Mouse (Mus musculus) testis, adult 2 months (tissue): ENCODE data around the gene Stx5a. TPM values are rescaled to one million over a fixed set of nuclear protein-coding genes. Genes with fewer than 3 reads are reported as not detected.

ENCODE experiments used
- H3K27ac ChIP-seq: fragments of 200-500 bp; 2 replicates; pipeline ENCODE4 v1.5.1; 2012; ENCODE audit warnings: low read depth, low read length; ENCODE audit not compliant: control insufficient read depth, insufficient read depth
- H3K27me3 ChIP-seq: fragments of 200-500 bp; 2 replicates; pipeline ENCODE4 v1.6.1; 2012; ENCODE audit warnings: mild to moderate bottlenecking, low read length, moderate library complexity; ENCODE audit not compliant: control insufficient read depth, insufficient read depth
- H3K36me3 ChIP-seq: fragments of 200-500 bp; 2 replicates; pipeline ENCODE4 v1.6.1; 2012; ENCODE audit warnings: mild to moderate bottlenecking, low read length; ENCODE audit not compliant: control insufficient read depth, insufficient read depth
- H3K4me1 ChIP-seq: fragments of 200-500 bp; 2 replicates; pipeline ENCODE4 v1.6.1; 2012; ENCODE audit warnings: low read length; ENCODE audit not compliant: control insufficient read depth, insufficient read depth
- H3K4me3 ChIP-seq: fragments of 200-500 bp; 2 replicates; pipeline ENCODE4 v1.5.1; 2012; ENCODE audit warnings: low read depth, mild to moderate bottlenecking, low read length, moderate library complexity, mixed read lengths; ENCODE audit not compliant: control insufficient read depth
- CTCF ChIP-seq: fragments of 200-500 bp; IDR thresholded peaks from 2 replicates; pipeline ENCODE4 v1.5.1; 2012; ENCODE audit warnings: low read depth, mild to moderate bottlenecking, inconsistent platforms, low read length, moderate library complexity; ENCODE audit not compliant: control insufficient read depth, insufficient read depth, insufficient replicate concordance
- POLR2A ChIP-seq: fragments of 200-500 bp; IDR thresholded peaks from 2 replicates; pipeline ENCODE4 v1.6.1; 2012; ENCODE audit warnings: low read depth, mild to moderate bottlenecking, inconsistent platforms, low read length, moderate library complexity; ENCODE audit not compliant: control insufficient read depth
- polyA plus RNA-seq: library from polyadenylated mRNA; depleted of rRNA; stranded (reverse); fragments of >200 nt; gene quantifications from 2 replicates; pipeline ENCODE4 v1.2.3, GENCODE M21; 2012

Gene Stx5a
- polyA plus RNA-seq, 1 experiment = 61.5 TPM

GRCm38 (mm10) chr19:8705026-8705708 is 36.0 kb upstream of the Stx5a start:
- Histone ChIP-seq H3K36me3 (peaks cover 2% of the 10 kb centered on the region), H3K27me3 (no peaks in the 10 kb centered on the region), H3K27ac (no peak overlapping the region; the same call in 1 of the 2 replicates), H3K4me3 (no peak overlapping the region), H3K4me1 (no peaks in the 10 kb centered on the region)
- TF ChIP-seq POLR2A (no peak), CTCF (no peak)

GRCm38 (mm10) chr19:8706132-8706667 is 35.0 kb upstream of the Stx5a start:
- peaks cover 3% of the 10 kb centered on the region for H3K36me3 ChIP-seq
- H3K27me3 ChIP-seq = no peaks in the 10 kb centered on the region
- H3K4me1 ChIP-seq = no peaks in the 10 kb centered on the region
- no peak overlapping the region for H3K4me3 ChIP-seq
- no peak overlapping the region for H3K27ac ChIP-seq
- TF ChIP-seq CTCF (no peak), POLR2A (no peak)

- TF ChIP-seq POLR2A (no peak), CTCF (no peak)
- H3K4me3 ChIP-seq = no peak overlapping the region
- H3K4me1 ChIP-seq = no peaks in the 10 kb centered on the region
- no peaks in the 10 kb centered on the region for H3K27me3 ChIP-seq
- H3K36me3 ChIP-seq = peaks cover 3% of the 10 kb centered on the region
- no peak overlapping the region for H3K27ac ChIP-seq
Observed at GRCm38 (mm10) chr19:8706930-8707329, 34.3 kb upstream of the Stx5a start.

GRCm38 (mm10) chr19:8708954-8709353 is 32.3 kb upstream of the Stx5a start:
- Histone ChIP-seq H3K36me3 (peaks cover 3% of the 10 kb centered on the region), H3K27ac (no peak overlapping the region), H3K4me1 (peaks cover 9% of the 10 kb centered on the region), H3K4me3 (no peak overlapping the region), H3K27me3 (no peaks in the 10 kb centered on the region)
- TF ChIP-seq CTCF (no peak), POLR2A (no peak)

GRCm38 (mm10) chr19:8710057-8710456 is 31.2 kb upstream of the Stx5a start:
- peaks cover 3% of the 10 kb centered on the region for H3K36me3 ChIP-seq
- no peaks in the 10 kb centered on the region for H3K27me3 ChIP-seq
- peaks cover 11% of the 10 kb centered on the region for H3K4me1 ChIP-seq
- TF ChIP-seq CTCF = no peak
- TF ChIP-seq POLR2A = no peak
- no peak overlapping the region for H3K27ac ChIP-seq
- H3K4me3 ChIP-seq = no peak overlapping the region

- no peak overlapping the region for H3K4me3 ChIP-seq
- no peaks in the 10 kb centered on the region for H3K27me3 ChIP-seq
- peaks cover 11% of the 10 kb centered on the region for H3K4me1 ChIP-seq
- H3K27ac ChIP-seq = no peak overlapping the region
- peaks cover 3% of the 10 kb centered on the region for H3K36me3 ChIP-seq
- TF ChIP-seq POLR2A (no peak), CTCF (no peak)
Observed at GRCm38 (mm10) chr19:8711506-8711905, 29.7 kb upstream of the Stx5a start.

GRCm38 (mm10) chr19:8711949-8712869 is 29.0 kb upstream of the Stx5a start:
- TF ChIP-seq CTCF = no peak
- TF ChIP-seq POLR2A = no peak
- Histone ChIP-seq H3K27me3 (no peaks in the 10 kb centered on the region), H3K4me3 (peak overlapping the region; percentile 85), H3K36me3 (peaks cover 3% of the 10 kb centered on the region), H3K27ac (peak overlapping the region; percentile 59), H3K4me1 (peaks cover 11% of the 10 kb centered on the region)
